Mouse (Mus musculus) brain, embryonic 14.5 days (tissue): ENCODE data around the gene Actr2.

Experiments
- CTCF ChIP-seq: fragments of 200-500 bp; IDR thresholded peaks from 2 replicates; pipeline ENCODE4 v1.5.1; 2012; ENCODE audit warnings: inconsistent platforms, mild to moderate bottlenecking, moderate library complexity, borderline replicate concordance; ENCODE audit not compliant: insufficient read depth, insufficient read length; ENCODE audit errors: extremely low read depth
- POLR2A ChIP-seq: fragments of 200-500 bp; IDR thresholded peaks from 2 replicates; pipeline ENCODE4 v1.6.1; 2012; ENCODE audit warnings: mild to moderate bottlenecking, inconsistent platforms, borderline replicate concordance; ENCODE audit not compliant: poor library complexity, insufficient read depth, insufficient read length, severe bottlenecking; ENCODE audit errors: extremely low read depth

- TF ChIP-seq CTCF (no peak), POLR2A (no peak)
Measured at GRCm38 (mm10) chr11:20137872-20138271, 25.2 kb upstream of the Actr2 start.
